Mouse (Mus musculus) thymus, adult 2 months (tissue): ENCODE results near the gene Rnf26.

Source experiments
- CTCF ChIP-seq: fragments of 200-500 bp; IDR thresholded peaks from 2 replicates; pipeline ENCODE4 v1.5.1; 2012; ENCODE audit warnings: mild to moderate bottlenecking, control low read depth, low read length, moderate library complexity, borderline replicate concordance; ENCODE audit not compliant: control insufficient read depth, poor library complexity, insufficient read depth; ENCODE audit errors: extremely low read depth
- POLR2A ChIP-seq: fragments of 200-500 bp; IDR thresholded peaks from 2 replicates; pipeline ENCODE4 v1.6.1; 2012; ENCODE audit warnings: mild to moderate bottlenecking, low read length, control low read depth, moderate library complexity; ENCODE audit not compliant: control insufficient read depth, poor library complexity, insufficient read depth; ENCODE audit errors: extremely low read depth

- no peak for TF ChIP-seq POLR2A
- TF ChIP-seq CTCF, result no peak
These were observed 28.6 kb upstream of the Rnf26 start for GRCm38 (mm10) chr9:44141951-44142350.
